Mouse (Mus musculus): ENCODE measurements at regions not wholly inside any gene's neighbourhood (a gene's known extent, or its start where the extent isn't known, plus 50 kb on each side); places are given as distances from the start of the nearest gene placed in this dataset.

DNA sequence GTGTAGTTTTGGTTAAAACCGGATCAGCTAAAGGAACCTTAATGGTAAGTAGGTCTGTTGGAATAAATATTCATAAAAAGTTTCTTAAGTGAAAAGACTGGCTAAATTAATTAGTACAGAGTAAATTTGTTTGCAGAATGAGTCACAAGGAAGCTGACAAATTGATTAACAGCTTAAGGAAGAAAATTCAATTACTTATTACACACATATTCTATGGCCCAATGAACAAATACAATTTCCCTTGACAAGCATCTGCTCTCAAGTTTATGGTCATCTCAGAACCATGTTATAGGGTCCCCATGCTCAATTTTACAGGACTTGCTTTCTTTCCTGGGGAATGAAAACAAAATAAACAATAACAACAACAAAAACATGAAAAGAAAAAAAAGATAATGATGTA is 231.4 kb upstream of the Frg1 start:
- no peak for DNase-seq (ENCODE audit: low spot score)

DNA sequence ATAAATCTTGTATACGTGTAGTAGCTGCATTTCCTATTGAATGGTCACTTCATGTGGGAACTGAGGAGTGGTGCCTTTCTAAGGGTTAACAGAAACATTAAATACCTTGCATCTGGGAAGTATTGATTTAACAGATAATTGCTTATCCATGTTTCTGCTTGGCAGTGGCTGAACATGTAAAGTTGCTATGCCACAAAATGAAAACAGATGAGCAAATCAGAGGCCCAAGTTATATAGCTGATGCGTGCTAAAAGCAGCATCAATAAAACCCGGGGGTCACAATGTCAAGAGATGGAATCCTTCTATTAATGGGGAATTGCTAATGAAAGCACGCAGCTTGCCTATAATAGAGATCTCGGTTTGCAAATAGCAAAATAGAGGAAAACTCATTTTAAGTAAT is 227.8 kb upstream of the Frg1 start:
- DNase-seq (ENCODE audit: low spot score), result no peak

DNA sequence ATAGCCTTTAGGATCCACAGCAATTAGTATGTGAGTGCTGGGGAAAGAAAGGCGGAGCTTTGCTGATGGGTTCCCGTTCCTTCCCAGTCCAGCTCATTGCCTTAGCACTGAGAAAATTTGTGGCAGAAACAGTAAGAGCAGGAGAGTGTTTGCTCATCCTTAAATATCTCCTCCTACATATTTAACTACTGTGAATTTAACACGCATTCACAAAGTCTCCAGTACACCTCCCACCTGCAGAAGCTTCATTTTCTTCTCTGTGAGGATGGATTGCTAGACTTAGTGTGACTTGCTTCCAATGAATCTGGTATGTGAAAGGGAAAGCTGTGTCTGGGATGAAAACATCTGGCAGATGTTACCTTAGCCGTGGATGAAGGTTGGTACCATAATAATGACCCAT is 207.0 kb upstream of the Frg1 start:
- no peak for DNase-seq (ENCODE audit: low spot score)

DNA sequence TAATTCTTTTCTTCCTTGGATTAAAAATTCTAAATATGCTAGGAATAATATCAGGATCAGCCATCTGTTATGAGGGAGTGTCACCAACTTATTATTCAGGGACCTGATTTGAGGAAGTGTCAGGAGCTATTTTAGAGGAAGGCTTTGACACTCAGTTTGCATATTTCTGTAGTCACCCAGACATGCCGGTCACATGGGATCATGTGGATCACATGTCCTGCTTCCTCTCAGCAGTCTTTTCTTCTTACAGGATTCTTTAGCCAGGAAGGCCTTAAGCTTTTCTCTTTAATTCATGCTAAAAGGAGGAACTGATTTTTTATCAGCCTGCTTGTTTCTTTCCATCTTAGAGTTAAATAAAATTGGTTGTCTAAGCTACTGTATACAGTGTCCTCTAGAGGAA is 183.4 kb upstream of the Frg1 start:
- DNase-seq (ENCODE audit: low spot score), result no peak

DNA sequence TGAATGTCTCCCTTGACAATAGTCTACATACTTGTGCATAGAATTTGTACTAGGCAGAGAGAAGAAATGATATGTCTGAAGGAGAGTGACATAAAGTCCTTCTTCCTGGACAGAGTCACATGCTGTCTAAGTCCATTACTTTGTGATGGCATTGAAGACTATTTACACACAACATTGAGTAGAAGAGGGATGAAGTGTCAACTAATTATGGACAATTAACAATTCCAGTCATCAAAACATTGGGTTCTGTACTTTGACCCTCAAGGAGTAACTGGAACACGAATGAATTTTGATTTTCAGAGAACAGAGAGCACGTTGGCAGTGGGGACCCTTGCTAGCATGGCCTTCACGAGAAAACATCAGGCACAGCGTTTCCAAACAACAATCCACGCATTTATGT is 177.6 kb upstream of the Frg1 start:
- no peak for DNase-seq (ENCODE audit: low spot score)

DNA sequence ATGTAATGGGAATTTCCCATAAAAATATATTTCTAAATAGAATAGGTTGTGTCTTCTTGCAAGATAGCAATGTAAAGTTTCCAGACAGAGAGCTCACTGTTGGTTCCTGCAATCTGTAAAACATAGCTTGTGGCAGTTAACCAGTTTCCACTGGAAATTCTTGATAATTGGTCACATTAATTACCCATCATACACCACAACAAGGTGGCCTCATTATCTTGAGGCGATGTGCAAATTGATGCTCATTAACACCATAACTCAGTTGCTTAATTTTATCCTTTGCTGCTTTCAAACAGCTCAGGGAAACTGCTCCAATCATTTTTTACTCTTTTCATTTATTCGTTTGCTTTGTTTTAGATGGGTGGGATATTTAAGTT is 176.8 kb upstream of the Frg1 start:
- DNase-seq (ENCODE audit: low spot score), result no peak

DNA sequence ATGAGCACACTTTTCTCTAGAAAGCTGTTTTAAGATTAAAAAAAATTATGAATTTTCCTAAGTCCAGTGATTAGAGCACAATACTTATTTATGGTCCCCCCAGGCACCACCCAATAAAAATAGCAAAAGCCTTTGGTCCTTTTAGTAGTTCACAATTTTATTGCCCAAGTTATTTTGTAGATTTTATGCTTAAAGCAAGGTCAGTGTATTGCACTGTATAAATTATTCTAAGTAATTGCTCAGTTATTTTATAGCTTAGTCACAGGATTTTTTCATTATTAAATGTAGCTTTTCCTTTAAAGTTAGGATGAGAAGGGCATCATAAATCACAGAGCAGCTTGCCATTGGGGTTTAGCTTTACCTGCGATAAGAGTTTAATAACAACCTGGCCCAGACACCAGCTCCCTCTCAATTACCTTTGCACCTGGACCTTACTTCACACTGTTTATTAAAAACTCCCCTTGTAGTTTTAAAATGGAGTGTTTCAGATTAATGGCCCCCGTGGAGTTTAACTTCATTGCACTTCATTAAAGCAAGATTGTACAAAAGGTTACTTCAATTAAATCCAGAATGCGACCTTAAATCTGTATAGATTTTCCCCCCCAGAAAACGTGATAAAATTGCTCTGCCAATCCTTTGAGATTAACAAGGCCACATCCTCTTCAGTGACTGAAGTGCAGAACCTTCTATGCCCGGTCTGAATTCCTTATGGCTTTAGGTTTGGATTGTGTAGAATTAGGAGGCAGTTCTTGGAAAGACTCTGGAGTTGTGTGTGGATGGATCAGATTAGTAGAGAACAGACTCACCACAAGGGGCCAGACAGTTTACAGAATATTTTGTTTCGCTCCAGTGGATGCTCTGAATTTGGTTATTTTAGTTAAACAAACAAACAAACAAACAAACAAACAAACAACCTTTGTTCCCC is 176.1 kb upstream of the Frg1 start:
- no peak for DNase-seq (ENCODE audit: low spot score)

DNA sequence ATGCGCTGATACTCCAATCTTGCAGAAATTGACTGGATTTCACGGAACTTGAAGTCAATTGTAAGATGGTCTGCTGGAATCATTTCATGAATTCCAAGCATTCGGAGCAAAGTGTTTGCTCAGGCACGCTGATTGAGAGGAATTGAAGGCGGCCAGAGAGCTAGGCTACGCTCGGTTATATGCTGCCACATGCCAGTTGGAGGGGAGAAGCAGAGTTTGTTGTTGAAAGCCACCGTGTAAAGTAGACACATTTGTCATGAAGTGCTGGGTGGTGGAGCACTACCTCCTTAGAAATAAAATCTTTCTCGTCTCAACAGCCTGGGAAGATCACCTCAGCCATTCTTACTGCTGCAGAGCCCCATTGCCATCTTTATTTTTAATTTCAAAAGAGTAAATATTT is 175.3 kb upstream of the Frg1 start:
- DNase-seq (ENCODE audit: low spot score), result no peak

DNA sequence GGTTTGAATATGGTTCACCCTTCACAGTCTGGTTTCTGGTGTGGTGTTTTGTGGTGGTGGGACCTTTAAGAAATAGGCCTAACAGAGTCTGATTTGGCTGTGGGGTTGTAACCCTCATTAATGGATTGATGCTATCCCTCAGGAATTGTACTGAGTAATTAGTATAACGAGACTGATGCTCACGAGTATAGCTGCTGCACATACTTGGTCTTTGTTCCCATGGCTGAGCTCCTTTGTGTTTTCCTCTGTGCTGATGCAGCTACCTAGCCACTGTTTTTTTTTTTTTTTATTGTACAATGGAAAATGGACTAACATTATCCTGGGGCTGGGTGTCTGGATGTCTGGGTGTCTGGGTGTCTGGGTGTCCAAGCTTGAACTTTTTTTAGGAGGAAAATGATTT is 171.3 kb upstream of the Frg1 start:
- no peak for DNase-seq (ENCODE audit: low spot score)

DNA sequence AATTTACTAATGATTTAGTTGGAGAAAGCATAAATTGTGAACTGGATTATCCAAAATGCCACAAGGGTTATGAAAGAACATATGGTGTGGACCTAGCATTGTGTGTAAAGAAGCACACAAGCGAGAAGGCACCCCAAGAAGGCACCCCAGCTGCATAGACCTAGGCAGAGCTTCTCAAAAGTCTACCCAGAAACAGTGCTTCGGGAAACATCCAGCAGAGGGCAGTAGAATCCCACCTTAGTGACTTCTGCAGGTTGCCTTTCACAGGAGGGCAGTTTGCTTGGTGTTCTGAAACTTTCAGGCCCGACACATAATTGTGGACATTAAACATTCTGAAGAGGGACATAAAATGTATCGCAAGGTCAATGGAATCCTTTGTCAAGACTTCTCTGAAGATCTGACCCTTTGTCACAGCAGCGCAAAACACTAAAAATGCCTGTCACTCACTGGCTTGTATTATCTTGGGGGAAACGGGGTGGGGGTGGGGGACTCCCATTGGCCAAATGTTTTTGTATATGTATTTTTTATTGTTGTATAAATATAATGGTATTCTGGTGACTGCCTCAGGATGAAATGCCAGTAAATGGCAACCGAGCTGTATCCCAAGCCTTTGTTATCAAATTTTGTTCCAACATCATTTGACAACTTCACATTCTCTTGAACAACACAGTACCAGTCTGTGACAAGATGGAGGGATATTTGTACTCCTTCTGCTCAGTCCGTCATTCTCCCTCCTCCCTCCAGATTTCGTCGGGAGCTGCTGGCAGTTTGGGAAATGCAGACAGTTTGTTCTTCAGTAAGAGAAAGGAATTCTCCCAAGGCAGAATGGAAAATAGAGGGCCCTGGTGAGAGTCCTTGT is 156.4 kb upstream of the Frg1 start:
- DNase-seq (ENCODE audit: low spot score), result peak; percentile 71

DNA sequence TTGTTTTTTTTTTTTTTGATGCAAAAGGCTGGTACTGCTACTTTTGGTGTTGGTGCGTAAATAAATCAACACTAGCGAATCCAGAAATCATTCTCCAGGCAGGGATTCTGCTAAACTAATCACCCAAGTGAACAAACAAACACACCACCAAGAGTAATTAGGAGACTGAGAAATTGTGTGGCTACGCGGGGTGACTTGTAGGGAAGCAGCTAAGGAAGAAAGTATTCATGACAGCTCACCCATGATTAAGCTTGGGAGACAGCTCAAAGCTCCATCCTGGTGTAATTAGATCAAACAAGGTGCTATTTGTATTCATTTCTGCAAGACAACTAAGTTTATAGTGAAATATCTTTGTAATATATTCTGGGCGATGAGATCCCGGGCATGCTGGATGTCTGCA is 153.7 kb upstream of the Frg1 start:
- DNase-seq (ENCODE audit: low spot score), result no peak

DNA sequence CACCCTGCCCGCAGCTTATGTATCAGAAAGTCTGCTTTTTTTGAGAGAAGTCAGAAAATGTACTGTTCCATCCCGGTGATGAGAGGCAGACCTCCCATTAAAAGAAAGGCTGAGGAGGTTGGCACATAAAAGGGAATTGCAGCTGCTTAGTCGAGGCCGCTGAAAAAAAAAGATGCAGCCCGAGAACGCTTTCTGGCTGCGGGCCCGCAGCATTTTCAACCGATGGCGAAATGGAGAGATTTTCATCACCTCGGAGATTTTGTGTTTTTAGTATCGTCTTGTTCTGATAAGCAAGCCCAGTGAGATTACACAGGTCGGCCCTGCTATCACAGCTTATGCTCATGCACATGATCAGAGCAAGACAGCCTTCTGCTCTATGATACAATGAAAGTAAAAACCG is 145.1 kb upstream of the Frg1 start:
- no peak for DNase-seq (ENCODE audit: low spot score)

DNA sequence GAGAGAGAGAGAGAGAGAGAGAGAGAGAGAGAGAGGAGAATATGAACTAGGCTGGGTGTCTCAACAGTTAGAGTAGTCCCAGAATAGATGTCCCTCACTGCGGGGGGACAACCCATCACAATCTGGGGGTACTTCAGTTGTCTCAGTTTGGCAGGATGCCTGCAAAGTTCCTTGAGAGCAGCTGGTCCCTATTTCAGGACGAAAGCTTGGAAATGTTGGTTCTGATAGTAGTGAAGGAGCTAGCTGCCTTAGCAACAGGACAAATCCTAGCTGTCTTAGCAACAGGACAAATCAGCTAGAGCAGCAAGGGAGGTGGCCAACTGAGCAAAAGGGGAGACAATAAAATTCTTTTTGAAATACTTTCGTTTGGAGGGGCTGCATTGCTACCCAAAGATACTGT is 139.9 kb upstream of the Frg1 start:
- DNase-seq (ENCODE audit: low spot score), result no peak

DNA sequence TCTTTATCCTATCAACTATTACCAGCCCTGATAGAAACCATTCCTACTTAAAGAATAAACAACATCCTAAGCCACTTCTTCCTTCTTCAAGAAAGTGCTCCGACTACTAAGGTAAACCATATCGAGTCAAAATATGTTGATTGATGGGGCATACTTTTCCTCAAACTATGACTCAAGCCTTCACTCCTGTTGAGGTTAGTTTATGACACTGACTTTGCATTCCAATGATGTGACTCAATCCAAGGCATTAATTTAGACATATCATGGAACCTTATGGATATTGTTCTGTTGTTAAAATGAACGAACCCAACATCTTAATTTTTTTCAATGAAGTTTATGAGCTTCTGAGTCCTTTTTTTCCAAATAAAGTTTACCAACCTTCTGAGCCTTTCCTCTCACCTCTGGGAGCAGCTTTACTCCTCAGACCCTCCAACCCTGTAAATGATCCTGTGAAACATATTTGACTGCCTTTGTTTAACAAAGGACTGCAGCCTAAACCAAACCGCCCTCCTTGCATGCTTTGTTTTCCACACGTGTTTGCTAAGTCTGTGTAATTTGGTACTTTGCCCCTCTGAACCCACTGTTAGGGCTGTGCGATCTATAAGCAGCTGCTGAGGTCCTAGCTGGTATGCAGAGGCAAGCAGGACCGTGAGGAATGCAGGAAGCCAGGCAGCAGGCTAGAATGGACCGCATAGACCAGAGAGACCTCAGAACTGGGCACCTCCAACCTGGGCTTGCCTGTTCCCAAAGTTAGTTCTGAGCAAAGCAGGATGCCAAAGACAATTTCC is 136.1 kb upstream of the Frg1 start:
- DNase-seq (ENCODE audit: low spot score), result no peak

DNA sequence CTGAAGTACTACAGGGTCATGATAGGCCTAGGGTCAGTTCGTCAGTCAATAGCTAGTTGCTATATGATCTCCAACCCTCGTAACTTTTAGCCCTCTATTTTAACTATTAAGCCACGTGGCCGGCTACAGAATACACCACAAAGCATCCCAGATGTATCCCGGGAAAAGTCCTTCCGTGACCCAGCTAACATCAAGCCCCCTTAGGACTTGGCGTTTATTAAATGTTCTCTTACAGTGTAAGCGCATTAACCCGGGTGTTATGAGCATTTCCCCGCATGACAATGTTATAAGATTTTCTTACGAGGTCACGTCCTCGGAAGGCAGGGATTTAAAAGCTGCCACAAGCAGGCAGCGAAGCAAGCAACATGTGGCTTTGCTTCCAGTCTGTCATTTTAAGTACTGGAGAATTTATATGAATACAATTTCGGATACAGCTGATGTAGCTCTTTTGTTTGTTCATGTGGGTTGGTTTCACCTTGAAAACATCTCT is 135.1 kb upstream of the Frg1 start:
- DNase-seq (ENCODE audit: low spot score), result no peak

DNA sequence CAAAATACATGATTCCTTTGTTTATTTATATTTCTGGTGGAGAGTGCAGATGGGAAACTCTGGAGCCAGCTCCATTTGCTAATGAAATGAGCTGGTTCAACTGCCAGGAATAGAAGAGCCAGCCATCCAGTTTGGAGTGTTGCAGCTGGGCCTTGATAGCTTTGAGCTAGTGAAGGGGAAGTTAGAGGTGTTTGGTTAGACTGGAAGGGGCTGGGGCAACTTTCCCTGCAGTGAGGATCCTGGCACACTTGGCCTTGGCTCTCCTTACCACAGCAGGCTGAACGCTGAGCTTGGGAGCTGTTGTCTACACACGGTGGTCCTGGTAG is 133.2 kb upstream of the Frg1 start:
- no peak for DNase-seq (ENCODE audit: low spot score)

DNA sequence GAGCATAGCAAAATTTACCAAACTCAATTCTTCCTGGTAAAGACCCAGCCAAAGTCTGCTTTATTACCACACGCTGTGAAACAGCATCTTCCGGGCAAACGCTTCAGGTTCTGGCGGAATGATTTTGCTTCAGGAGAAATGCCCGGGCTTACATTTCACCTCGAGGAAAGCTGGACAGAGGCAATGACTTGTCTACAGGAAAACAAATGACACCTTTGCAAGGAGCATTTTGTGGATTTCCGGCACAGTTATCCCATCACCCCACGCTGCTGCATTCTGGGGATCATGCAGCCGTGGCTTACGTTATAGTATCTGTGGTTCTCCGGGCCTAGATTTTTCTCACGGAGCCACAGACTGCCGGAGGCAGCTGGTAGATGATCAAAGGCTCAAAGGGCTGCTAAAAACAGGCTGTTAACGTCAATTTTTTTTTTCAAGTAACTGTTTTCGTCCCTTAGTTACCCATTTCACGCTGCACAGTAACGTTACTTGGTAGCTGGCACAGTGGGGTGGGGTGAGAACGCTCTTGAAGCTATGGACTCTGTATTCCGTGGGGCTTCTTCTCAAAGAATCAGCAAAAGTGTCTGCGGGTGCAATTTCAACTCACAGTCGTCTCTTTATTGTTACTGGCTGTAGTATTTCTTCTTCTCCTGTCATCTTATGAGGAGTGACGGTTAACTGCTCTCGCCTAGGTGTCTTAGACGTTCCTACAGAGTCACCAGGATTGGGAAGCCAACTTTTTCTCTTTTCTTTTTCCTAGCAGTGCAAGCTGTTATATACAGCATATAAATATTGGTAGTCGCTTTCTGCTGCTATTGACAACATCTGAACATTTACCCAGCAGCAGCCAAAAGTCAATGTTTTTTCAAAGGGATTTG is 132.6 kb upstream of the Frg1 start:
- DNase-seq (ENCODE audit: low spot score), result no peak

DNA sequence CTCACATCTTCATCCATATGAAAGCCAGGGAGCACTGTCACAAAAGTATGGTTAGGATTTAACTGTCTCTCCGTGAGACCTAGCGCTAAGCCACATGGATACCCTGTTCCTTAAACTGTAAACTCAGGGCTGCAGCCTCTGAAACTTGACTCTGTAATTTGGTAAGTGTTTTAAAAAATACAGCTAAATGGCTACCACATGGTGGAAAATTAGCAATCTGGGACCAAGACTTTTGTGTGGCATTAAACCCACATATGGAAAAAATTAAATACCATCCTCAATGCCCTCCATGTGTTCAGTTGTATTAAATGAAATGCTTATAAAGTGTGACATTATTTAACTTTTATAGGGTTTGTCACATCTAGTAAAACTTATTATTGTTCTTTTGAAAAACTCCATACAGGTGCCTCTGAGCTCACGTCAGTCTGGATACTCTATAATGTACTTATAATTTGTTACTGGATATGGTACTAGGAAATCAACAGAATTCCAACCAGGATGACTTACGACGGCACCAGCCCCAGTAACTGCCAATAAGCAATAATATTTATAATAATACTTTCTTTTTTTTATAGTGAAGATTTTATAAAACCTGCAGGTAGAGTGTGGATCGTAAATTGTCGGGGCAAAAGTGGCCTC is 131.0 kb upstream of the Frg1 start:
- DNase-seq (ENCODE audit: low spot score), result no peak

DNA sequence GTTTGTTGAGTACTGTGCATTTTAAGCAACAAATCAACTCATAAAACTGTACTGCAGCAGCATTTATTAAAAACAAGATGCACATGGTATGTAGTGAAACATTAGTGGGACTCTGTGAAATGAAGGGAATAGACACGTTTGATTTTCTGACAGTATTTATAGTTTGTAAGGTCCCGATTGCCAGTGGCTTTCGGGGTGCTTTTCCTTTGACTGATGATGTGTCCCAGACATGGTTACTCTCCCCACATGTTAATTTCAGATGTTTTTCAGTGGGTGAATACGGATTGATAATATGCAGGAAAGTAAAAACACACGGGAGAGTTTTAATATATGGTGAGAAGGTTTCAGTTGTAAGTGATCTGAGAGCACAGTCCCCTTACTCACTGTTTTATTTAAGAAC is 115.3 kb upstream of the Frg1 start:
- no peak for DNase-seq (ENCODE audit: low spot score)

DNA sequence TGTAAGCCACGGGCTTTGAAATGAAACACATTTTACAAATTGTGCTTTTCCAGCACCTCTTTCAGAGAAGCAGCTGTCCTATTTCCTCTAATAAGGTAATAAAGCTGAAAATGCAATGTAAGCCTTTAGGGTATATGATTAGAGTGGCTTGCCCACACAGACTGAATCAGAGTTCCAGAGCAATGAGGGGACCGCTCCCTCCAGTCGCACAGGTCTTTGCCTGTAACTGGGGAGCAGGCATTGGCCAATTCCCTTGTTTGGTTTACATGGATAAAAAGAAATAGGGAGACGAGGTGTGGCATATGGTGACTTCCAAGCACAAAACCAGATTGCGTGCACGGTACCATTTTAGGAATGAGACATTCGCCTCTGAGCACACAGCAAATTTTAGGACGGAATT is 112.7 kb upstream of the Frg1 start:
- no peak for DNase-seq (ENCODE audit: low spot score)

DNA sequence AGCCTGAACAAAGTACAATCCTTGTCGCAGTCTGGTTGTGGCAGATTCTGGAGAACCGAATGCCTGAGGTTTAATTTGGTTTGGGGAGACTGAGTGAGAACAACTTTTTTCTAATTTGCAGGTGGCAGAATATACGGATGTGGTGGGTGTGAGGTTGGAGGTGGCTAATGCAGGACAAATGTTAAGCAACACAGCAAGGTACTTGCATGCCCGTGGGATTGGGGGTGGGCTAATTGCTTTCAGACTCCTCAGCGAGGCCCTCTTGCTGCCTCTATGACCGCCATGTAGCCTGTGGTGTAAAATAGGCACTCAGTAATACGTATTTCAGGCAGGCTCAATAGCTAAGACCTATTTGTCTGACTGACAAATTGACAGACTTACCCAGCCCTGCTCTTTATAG is 109.4 kb upstream of the Frg1 start:
- DNase-seq (ENCODE audit: low spot score), result no peak

Measured in urinary bladder, postnatal 14 days (tissue).